Mouse (Mus musculus) spleen, adult 2 months (tissue): ENCODE data around the gene Vps37b. TPM values are rescaled to one million over a fixed set of nuclear protein-coding genes. Genes with fewer than 3 reads are reported as not detected.

Experiments used
- DNase-seq, 2 experiments: peaks; one replicate each; pipeline versions ENCODE4 v3.0.0 to v3.0.0-alpha.2; 2012 to 2021; ENCODE audit warnings: low spot score in 2 of 2, low read depth in 1 of 2
- H3K27ac ChIP-seq: fragments of 200-500 bp; 2 replicates; pipeline ENCODE4 v1.5.1; 2012; ENCODE audit warnings: low read length, inconsistent platforms; ENCODE audit not compliant: insufficient read depth
- H3K27me3 ChIP-seq: fragments of 200-500 bp; 2 replicates; pipeline ENCODE4 v1.6.1; 2012; ENCODE audit warnings: mild to moderate bottlenecking, moderate library complexity, low read length, inconsistent platforms; ENCODE audit not compliant: control insufficient read depth, insufficient read depth
- H3K36me3 ChIP-seq: fragments of 200-500 bp; 2 replicates; pipeline ENCODE4 v1.6.1; 2012; ENCODE audit warnings: mild to moderate bottlenecking, low read length, inconsistent platforms; ENCODE audit not compliant: control insufficient read depth, insufficient read depth
- H3K4me1 ChIP-seq: fragments of 200-500 bp; 2 replicates; pipeline ENCODE4 v1.6.1; 2011; ENCODE audit warnings: inconsistent platforms; ENCODE audit not compliant: control insufficient read depth, insufficient read depth, insufficient read length
- H3K4me3 ChIP-seq: fragments of 200-500 bp; 2 replicates; pipeline ENCODE4 v1.5.1; 2011; ENCODE audit warnings: mild to moderate bottlenecking, inconsistent platforms; ENCODE audit not compliant: insufficient read depth, insufficient read length; ENCODE audit errors: extremely low read depth
- CTCF ChIP-seq: fragments of 200-500 bp; IDR thresholded peaks from 2 replicates; pipeline ENCODE4 v1.5.1; 2011; ENCODE audit warnings: mild to moderate bottlenecking, inconsistent platforms; ENCODE audit not compliant: insufficient read depth, insufficient read length, insufficient replicate concordance; ENCODE audit errors: extremely low read depth
- POLR2A ChIP-seq: fragments of 200-500 bp; IDR thresholded peaks from 2 replicates; pipeline ENCODE4 v1.6.1; 2011; ENCODE audit warnings: low read depth, low read length, inconsistent platforms
- WGBS: fragments of 180-500 bp; shearing (Covaris S2); methylation state at CpG from one replicate; pipeline ENCODE4 v1.1.7; 2018; 5-methylcytosine and 5-hydroxymethylcytosine counted together
- polyA plus RNA-seq: library from polyadenylated mRNA; depleted of rRNA; stranded (reverse); fragments of >200 nt; gene quantifications from 2 replicates; pipeline ENCODE4 v1.2.3, GENCODE M21; 2012

The Vps37b gene
- polyA plus RNA-seq, 1 experiment: 58.1 TPM

- no peaks in the 10 kb centered on the region for H3K27me3 ChIP-seq
- no peak for DNase-seq
- WGBS: 72% methylated on average over 5 of the region's 5 CpGs
- no peak overlapping the region for H3K27ac ChIP-seq
- H3K4me3 ChIP-seq: no peak overlapping the region
- H3K4me1 ChIP-seq: peaks cover 49% of the 10 kb centered on the region; the same call in 1 of the 2 replicates
- TF ChIP-seq POLR2A (no peak), CTCF (no peak)
- H3K36me3 ChIP-seq: peaks cover 4% of the 10 kb centered on the region; the same call in 1 of the 2 replicates
These were observed 53.9 kb downstream of the Vps37b start for GRCm38 (mm10) chr5:123978131-123978530.

GRCm38 (mm10) chr5:123977231-123977630 is 54.8 kb downstream of the Vps37b start:
- H3K4me3 ChIP-seq: no peak overlapping the region
- TF ChIP-seq CTCF: no peak
- TF ChIP-seq POLR2A: no peak
- 94% methylated on average over 3 of the region's 3 CpGs for WGBS
- DNase-seq: no peak
- H3K36me3 ChIP-seq: peaks cover 4% of the 10 kb centered on the region; the same call in 1 of the 2 replicates
- peaks cover 42% of the 10 kb centered on the region; the same call in 1 of the 2 replicates for H3K4me1 ChIP-seq
- no peaks in the 10 kb centered on the region for H3K27me3 ChIP-seq
- H3K27ac ChIP-seq: no peak overlapping the region

GRCm38 (mm10) chr5:123975668-123976180 is 56.3 kb downstream of the Vps37b start:
- no peak for TF ChIP-seq CTCF
- no peak for TF ChIP-seq POLR2A
- H3K4me1 ChIP-seq: peaks cover 36% of the 10 kb centered on the region; the same call in 1 of the 2 replicates
- H3K27ac ChIP-seq: peak overlapping the region; percentile 86
- WGBS: 28% methylated on average over 6 of the region's 6 CpGs
- peaks cover 4% of the 10 kb centered on the region; the same call in 1 of the 2 replicates for H3K36me3 ChIP-seq
- no peak for DNase-seq
- H3K4me3 ChIP-seq: peak overlapping the region; percentile 12; the same call in 1 of the 2 replicates
- H3K27me3 ChIP-seq: no peaks in the 10 kb centered on the region

GRCm38 (mm10) chr5:123974616-123975111 is 57.4 kb downstream of the Vps37b start:
- Histone ChIP-seq H3K4me3 (peak overlapping the region; percentile 60), H3K36me3 (peaks cover 4% of the 10 kb centered on the region; the same call in 1 of the 2 replicates)
- 7% methylated on average over 11 of the region's 11 CpGs for WGBS

DNA sequence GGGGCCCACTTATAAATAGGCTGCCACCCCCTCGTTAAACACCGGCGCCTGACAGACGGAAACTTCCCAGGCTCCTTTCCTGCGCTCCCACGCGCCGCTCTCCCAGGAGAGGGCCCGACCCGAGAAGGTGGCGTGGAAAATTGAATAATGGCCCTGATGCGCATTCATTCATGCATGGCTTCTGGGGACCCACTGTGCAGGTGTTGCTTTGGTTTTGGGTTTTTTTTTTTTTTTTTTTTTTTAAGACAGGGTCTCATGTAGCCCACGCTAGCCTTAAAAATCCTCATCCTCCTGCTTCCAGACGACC is 57.9 kb downstream of the Vps37b start:
- under 1% methylated on average over 14 of the region's 14 CpGs for WGBS
- Histone ChIP-seq H3K4me1 (peaks cover 23% of the 10 kb centered on the region; the same call in 1 of the 2 replicates), H3K27ac (peak overlapping the region; percentile 93), H3K4me3 (peak overlapping the region; percentile 82), H3K36me3 (peaks cover 4% of the 10 kb centered on the region; the same call in 1 of the 2 replicates), H3K27me3 (no peaks in the 10 kb centered on the region)
- TF ChIP-seq POLR2A (no peak), CTCF (no peak)
- no peak for DNase-seq

More at GRCm38 (mm10) chr5:123974616-123975111, 57.4 kb downstream of the Vps37b start:
- no peaks in the 10 kb centered on the region for H3K27me3 ChIP-seq
- H3K27ac ChIP-seq: peak overlapping the region; percentile 86
- peak; percentile 80 to 83 for DNase-seq
- peaks cover 28% of the 10 kb centered on the region; the same call in 1 of the 2 replicates for H3K4me1 ChIP-seq
- TF ChIP-seq CTCF: no peak
- peak; percentile 23; the same call in 1 of the 2 replicates for TF ChIP-seq POLR2A

- TF ChIP-seq POLR2A: peak; percentile 64
- TF ChIP-seq CTCF: no peak
- WGBS: under 1% methylated on average over 98 of the region's 106 CpGs
- H3K4me3 ChIP-seq: peak within 1 kb of the TSS; percentile 82
- peak within 1 kb of the TSS; percentile 93 for H3K27ac ChIP-seq
- H3K27me3 ChIP-seq: no peaks in the 10 kb centered on the region
- peak; percentile 78 to 93 for DNase-seq
- H3K4me1 ChIP-seq: peaks cover 20% of the 10 kb centered on the region; the same call in 1 of the 2 replicates
- peaks cover 4% of the 10 kb centered on the region; the same call in 1 of the 2 replicates for H3K36me3 ChIP-seq
These were observed 58.5 kb downstream of the Vps37b start, which contains the start of gene Hip1r for GRCm38 (mm10) chr5:123973299-123974178. Hip1r (plus strand) TSS chr5:123973628.

DNA sequence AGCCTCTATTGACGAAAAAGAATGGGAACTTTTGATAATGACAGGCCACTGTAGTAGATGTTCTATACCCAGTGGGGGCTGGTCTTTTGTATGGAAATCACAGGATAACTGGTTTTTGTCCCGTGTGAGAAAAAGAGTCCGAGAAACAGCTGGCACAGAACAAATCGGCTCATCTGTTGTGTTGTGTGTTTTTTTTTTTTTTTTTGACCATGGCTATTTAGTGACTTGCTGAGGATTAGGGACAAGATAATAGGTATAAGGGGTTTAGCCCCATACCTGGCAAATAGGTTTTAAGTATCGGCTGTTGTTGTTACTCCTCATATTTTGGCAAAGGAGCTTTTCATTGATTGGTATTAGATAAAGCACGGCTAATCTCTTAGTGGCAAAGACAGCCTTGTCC is 59.6 kb downstream of the Vps37b start:
- no peak for TF ChIP-seq CTCF
- TF ChIP-seq POLR2A: no peak
- Histone ChIP-seq H3K27ac (peak overlapping the region; percentile 29; the same call in 1 of the 2 replicates), H3K27me3 (no peaks in the 10 kb centered on the region), H3K4me3 (no peak overlapping the region), H3K36me3 (peaks cover 4% of the 10 kb centered on the region; the same call in 1 of the 2 replicates), H3K4me1 (peaks cover 11% of the 10 kb centered on the region; the same call in 1 of the 2 replicates)
- 74% methylated on average over 6 of the region's 6 CpGs for WGBS
- DNase-seq: no peak
